Mouse (Mus musculus): ENCODE results near the gene Ripply3.
"Not testable (repeated sequence)": the region's sequence is repeated elsewhere in the genome, so short reads cannot be mapped to it uniquely, and the experiment has no call there.

DNA sequence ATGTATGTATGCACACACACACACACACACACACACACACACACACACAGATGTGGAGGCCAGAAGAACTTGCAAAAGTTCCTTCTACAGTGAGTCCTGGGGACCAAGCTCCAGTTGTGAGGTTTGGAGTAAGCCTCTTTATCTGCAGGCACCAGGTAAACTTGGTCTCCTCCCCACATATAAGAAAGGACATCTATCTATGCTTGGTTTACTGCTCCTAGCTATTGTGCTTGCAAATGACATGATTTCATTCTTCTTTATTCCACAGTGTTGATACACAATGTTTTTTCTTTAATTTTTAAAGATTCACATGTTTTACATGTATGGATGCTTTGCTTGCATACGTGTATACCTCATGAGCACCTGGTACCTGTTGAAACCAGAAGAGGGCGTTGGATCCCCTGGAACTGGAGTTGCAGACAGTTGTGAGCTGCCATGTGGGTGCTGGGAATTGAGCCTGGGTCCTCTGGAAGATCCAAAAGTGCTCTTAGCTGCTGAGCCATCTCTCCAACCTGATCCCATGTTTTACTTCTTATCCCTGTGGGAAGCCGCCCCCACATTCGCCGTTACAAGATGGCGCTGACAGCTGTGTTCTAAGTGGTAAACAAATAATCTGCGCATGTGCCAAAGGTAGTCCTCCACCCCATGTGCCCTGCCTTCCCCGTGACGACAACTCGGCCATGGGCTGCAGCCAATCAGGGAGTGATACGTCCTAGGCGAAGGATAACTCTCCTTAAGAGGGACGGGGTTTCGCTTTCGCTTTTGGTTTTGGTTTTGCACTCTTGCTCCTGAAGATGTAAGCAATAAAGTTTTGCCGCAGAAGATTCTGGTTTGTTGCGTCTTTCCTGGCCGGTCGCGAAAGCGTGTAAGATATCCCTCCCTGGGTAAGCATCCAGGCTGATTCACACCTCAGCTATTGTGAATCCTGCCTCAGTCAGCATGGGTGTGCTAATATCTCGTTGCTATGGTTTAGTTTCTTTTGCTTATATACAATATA lies 11.2 kb downstream of the Ripply3 start:
- not testable (repeated sequence) for TF ChIP-seq CTCF, EP300 (IDR thresholded peaks at IDR 0.05)

Measured in lung, postnatal 0 days (tissue).